Mouse (Mus musculus): ENCODE measurements around the gene Abcb5. TPM values are rescaled to one million over a fixed set of nuclear protein-coding genes. Genes with fewer than 3 reads are reported as not detected.

The Abcb5 gene
- total RNA-seq, 1 experiment from 2014 or later: not detected

GRCm38 (mm10) chr12:118829881-118830280 is 136.3 kb downstream of the Abcb5 start:
- ATAC-seq (ENCODE audit: extremely low read depth, insufficient number of reproducible peaks, low FRiP score, poor library complexity, severe bottlenecking): no peak

Other genes starting within 250 kb of the Abcb5 start
- 0.12 TPM in 2 replicates for gene Sp8, start 120.1 kb downstream of the Abcb5 start, total RNA-seq (2017)

All from neutrophil, adult 5-6 weeks (primary cell).